Mouse (Mus musculus): ENCODE data around the gene Mlh1. TPM values are rescaled to one million over a fixed set of nuclear protein-coding genes. Genes with fewer than 3 reads are reported as not detected.

Mlh1 gene
- total RNA-seq, 2 experiments from 2014 or later, result 49.0 to 49.7 TPM

Other genes starting within 250 kb of the Mlh1 start
- gene Ccrl2, start 214.3 kb downstream of the Mlh1 start, total RNA-seq (2021), result 1 to 10 TPM; 4.3 to 4.8 TPM
- gene Lrrfip2, start 154.2 kb downstream of the Mlh1 start, total RNA-seq (2021), result 10 to 100 TPM; 55.1 to 55.9 TPM
- 10 to 100 TPM; 52.5 to 53.2 TPM for gene Epm2aip1, start 138 bp upstream of the Mlh1 start, total RNA-seq (2021)
- gene Trank1, start 39.9 kb upstream of the Mlh1 start, total RNA-seq (2021), result 10 to 100 TPM; 68.3 to 68.7 TPM
- gene Dclk3, start 167.3 kb upstream of the Mlh1 start, total RNA-seq (2021), result 1 to 10 TPM; 1.5 to 3.4 TPM